1 mouse cellular context compared by ENCODE assay signal in genomic region chr1:85657211-85657610, GRCm38 (mm10). TPM values are rescaled to one million over a fixed set of nuclear protein-coding genes. Genes with fewer than 3 reads are reported as not detected.
"Had no signal": no experiment of that assay in that cellular context is flagged by ENCODE, and none has a peak within 500 bp of the region (broad histone marks: within the 10 kb centered on the region; RNA-seq: fewer than 3 reads in every experiment).

No protein-coding gene starts in this region.

RNA-seq across cellular contexts. Expression of gene Sp110, which starts 58.6 kb away (rescaled TPM):
- polyA plus RNA-seq: myocyte had no signal
